Mouse (Mus musculus) liver, adult (tissue): ENCODE measurements around the gene B4galnt1.

Source experiments
- GATA4 ChIP-seq: IDR thresholded peaks from 2 replicates; pipeline ENCODE4 v1.6.1; 2014; ENCODE audit warnings: mild to moderate bottlenecking, low read length; ENCODE audit not compliant: insufficient replicate concordance

B4galnt1 gene

GRCm38 (mm10) chr10:127203106-127203505 is 38.1 kb downstream of the B4galnt1 start:
- no peak for TF ChIP-seq GATA4

- TF ChIP-seq GATA4 = no peak
These were observed 39.6 kb downstream of the B4galnt1 start for GRCm38 (mm10) chr10:127204589-127204988.

GRCm38 (mm10) chr10:127205373-127205772 is 40.3 kb downstream of the B4galnt1 start:
- TF ChIP-seq GATA4 = no peak

DNA sequence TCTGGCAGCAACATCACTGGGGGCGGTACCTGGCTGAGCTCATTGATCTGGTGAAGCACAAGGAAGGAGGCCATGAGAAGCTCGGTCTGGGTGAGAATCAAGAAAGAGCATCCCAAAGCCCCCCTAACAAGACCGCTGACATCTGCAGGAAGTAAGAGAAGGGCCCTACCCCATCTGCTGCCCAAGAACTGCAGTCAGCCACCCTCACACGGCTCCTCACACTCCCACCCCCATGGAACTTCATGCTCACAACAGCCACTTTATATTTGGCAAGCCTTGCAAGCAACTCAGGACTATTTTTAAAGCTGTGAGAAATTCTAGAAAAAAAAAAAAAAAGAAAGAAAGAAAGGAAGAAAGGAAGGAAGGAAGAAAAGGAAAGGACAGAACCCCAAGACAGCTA is 43.9 kb downstream of the B4galnt1 start:
- TF ChIP-seq GATA4 = no peak

DNA sequence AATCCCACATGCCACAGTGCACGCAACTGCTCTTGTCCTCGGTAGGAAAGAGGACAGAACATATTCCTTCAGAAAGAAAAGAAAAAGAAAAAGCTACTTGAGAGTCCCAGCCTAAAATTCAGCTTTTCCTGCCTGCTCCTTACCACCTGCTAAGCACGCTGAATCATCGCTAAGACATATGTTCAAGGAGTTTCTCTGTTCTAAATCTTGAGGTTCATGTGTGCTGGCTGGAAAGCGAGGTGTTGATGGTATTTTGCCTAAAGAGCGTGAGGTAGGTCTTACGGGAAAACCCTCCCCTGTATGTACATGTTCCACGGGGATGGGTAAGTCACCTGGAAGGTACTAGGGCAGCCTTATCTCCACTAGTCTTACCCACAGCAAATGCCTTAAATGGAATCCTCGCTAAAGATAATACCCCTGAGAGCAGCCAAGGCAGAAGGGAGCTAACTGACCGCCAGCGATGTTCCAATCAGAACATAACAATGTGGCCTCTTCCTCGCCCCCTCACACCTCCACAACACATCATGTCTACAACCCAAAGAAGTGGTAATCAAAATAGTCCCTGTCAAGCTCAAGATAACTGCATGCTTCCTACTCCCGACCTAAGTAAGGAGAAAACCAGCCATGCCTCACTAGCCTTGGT is 45.0 kb downstream of the B4galnt1 start:
- TF ChIP-seq GATA4 = no peak

DNA sequence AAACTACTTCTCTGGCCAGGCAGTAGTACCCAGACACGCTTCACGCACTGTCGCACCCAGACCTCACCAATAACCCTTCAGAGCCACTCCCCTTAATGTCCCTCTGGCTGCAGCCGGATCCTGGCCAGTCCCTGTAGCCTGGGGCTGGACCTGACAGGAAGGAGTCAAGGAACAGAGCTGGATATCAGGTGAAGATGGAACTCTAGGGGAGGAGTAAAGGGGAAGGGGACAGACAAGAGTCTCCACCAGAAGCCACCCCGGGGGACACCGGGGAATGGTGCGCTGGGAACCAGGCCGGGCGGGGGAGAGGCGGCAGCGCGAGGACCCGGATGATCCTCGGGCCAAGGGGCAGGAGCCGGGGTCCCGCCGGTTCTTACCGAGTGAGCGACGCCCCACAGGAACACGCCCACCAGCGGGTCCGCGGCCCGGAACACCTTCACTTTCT is 46.0 kb downstream of the B4galnt1 start:
- no peak for TF ChIP-seq GATA4

DNA sequence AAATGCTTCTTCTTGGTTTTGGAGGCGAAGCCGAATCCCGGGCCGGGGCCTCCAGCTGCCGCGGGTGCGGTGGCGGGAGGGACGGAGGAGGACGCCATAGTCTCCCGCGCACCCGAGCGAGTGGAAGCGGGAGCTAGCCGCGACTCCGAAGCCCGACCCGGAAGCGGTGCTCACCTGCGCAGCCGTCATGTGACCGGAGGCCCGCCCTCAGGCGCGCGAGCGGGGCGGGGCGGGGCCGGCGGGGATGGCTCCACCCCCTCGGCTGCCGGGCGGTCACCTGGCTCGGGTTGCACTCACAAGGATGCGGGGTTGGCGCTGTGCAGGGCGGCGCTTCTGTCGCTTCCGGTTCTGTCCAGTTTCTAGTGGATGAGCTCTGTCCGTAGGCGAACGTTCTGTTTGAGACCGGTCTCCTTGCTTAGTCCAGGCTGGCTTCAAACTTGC is 46.4 kb downstream of the B4galnt1 start, which contains the start of gene Pip4k2c:
Pip4k2c (minus strand) TSS at position 172 of the 441 bp plus-strand sequence.
- TF ChIP-seq GATA4 = no peak

DNA sequence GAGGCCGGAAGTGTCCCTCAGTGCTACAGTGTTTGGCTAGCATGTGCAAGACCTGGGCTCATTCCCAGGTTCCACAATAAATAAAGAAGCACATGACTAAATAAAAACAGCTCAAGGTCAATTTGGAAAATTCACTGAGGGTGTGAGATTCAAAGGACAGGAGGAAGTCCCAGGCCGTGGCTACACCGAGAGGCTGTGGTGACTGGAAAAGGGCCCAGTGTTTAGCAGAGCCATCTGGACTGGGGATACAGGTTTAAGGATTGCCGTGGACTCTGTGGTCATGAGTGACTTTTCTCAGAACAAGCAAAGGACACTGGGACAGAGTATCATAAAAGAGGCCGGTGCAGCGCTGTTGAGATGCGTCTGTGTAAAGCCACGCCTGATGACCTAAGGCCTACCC is 48.2 kb downstream of the B4galnt1 start:
- TF ChIP-seq GATA4 = no peak

GRCm38 (mm10) chr10:127213704-127214421 is 48.8 kb downstream of the B4galnt1 start:
- no peak for TF ChIP-seq GATA4

- TF ChIP-seq GATA4 = no peak
These were observed 49.4 kb downstream of the B4galnt1 start for GRCm38 (mm10) chr10:127214422-127214803.

DNA sequence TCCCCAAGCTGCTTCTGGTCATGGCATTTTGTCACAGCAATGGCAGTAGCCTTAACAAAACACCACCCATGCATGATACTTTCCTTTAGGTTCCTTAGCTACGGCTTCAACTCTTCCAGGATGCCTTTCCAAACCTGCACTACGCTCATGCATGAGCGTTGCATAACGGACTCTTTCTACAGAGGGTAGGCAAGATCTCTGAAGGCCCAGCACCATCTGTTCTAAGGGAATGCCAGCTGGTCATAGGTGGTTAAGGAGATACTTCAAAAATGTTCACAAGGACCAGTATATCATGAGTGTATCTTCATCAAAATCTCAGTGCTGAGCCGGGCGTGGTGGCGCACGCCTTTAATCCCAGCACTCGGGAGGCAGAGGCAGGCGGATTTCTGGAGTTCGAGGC is 51.4 kb downstream of the B4galnt1 start:
- TF ChIP-seq GATA4 = no peak

DNA sequence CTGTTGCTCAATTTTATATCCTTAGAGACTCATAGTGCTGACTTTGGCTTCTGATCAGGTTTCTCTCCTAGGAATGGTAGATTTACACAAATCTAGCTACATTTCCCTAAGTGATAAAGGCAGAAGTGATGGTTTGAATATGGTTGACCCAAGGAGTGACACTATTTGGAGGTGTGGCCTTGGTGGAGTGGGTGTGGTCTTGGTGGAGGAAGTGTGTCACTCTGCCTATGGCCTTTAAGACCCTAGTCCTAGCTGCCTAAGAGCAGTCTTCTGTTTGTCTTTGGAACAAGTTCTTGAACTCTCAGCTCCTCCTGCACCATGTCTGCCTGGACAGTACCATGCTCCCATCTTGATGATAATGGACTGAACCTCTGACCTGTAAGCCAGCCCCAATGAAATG is 52.2 kb downstream of the B4galnt1 start:
- no peak for TF ChIP-seq GATA4

GRCm38 (mm10) chr10:127218339-127218738 is 53.3 kb downstream of the B4galnt1 start:
- no peak for TF ChIP-seq GATA4
